Mouse (Mus musculus): ENCODE measurements at regions not wholly inside any gene's neighbourhood (a gene's known extent, or its start where the extent isn't known, plus 50 kb on each side); places are given as distances from the start of the nearest gene placed in this dataset.

GRCm38 (mm10) chr5:52278111-52278510 is 85.5 kb upstream of the Sod3 start:
- TF ChIP-seq CTCF (IDR thresholded peaks at IDR 0.05; ENCODE audit: low read depth) (no peak), EP300 (IDR thresholded peaks at IDR 0.05; ENCODE audit: low read depth) (no peak)
